Mouse (Mus musculus): ENCODE measurements around the gene Ncam2.

Ncam2 gene

GRCm38 (mm10) chr16:81200201-81201071 lies at the start of gene Ncam2:
Ncam2 (plus strand) TSS chr16:81200697.
- peak; percentile 74 for DNase-seq

GRCm38 (mm10) chr16:81170828-81171227 lies 29.7 kb upstream of the Ncam2 start:
- DNase-seq, result no peak

- DNase-seq, result no peak
Measured at GRCm38 (mm10) chr16:81175302-81175943, 25.1 kb upstream of the Ncam2 start.

GRCm38 (mm10) chr16:81179801-81180200 lies 20.7 kb upstream of the Ncam2 start:
- no peak for DNase-seq

- peak; percentile 25 for DNase-seq
Measured at GRCm38 (mm10) chr16:81187579-81188179, 12.8 kb upstream of the Ncam2 start.

- DNase-seq, result no peak
Measured at GRCm38 (mm10) chr16:81191621-81192020, 8.9 kb upstream of the Ncam2 start.

- DNase-seq, result no peak
Measured at GRCm38 (mm10) chr16:81192607-81193006, 7.9 kb upstream of the Ncam2 start.

GRCm38 (mm10) chr16:81199467-81199866 lies 1.0 kb upstream of the Ncam2 start:
- no peak for DNase-seq

GRCm38 (mm10) chr16:81201471-81201870 lies 974 bp downstream of the Ncam2 start:
- no peak for DNase-seq

GRCm38 (mm10) chr16:81201992-81202391 lies 1.5 kb downstream of the Ncam2 start:
- DNase-seq, result peak; percentile 65

GRCm38 (mm10) chr16:81202721-81203161 lies 2.2 kb downstream of the Ncam2 start:
- peak; percentile 19 for DNase-seq

GRCm38 (mm10) chr16:81204405-81205034 lies 4.0 kb downstream of the Ncam2 start:
- no peak for DNase-seq

GRCm38 (mm10) chr16:81221176-81221575 lies 20.7 kb downstream of the Ncam2 start:
- DNase-seq, result no peak

GRCm38 (mm10) chr16:81223841-81224240 lies 23.3 kb downstream of the Ncam2 start:
- DNase-seq, result no peak

- no peak for DNase-seq
Measured at GRCm38 (mm10) chr16:81224253-81224652, 23.8 kb downstream of the Ncam2 start.

- no peak for DNase-seq
Measured at GRCm38 (mm10) chr16:81254875-81255274, 54.4 kb downstream of the Ncam2 start.

- DNase-seq, result no peak
Measured at GRCm38 (mm10) chr16:81260429-81260828, 59.9 kb downstream of the Ncam2 start.

GRCm38 (mm10) chr16:81273597-81274360 lies 73.3 kb downstream of the Ncam2 start:
- no peak for DNase-seq

GRCm38 (mm10) chr16:81284241-81284640 lies 83.7 kb downstream of the Ncam2 start:
- peak; percentile 27 for DNase-seq

- DNase-seq, result no peak
Measured at GRCm38 (mm10) chr16:81284859-81285837, 84.7 kb downstream of the Ncam2 start.

GRCm38 (mm10) chr16:81285882-81286281 lies 85.4 kb downstream of the Ncam2 start:
- no peak for DNase-seq

All from cerebellum, adult 9-11 months (tissue).